Mouse (Mus musculus): ENCODE data around the gene Qpct. TPM values are rescaled to one million over a fixed set of nuclear protein-coding genes. Genes with fewer than 3 reads are reported as not detected.

Qpct gene
- total and polyA plus RNA-seq, 3 experiments, result not detected

- peak; percentile 60 for DNase-seq (ENCODE audit: low read depth, low spot score)
- H3K9ac ChIP-seq (ENCODE audit: control insufficient read depth, low read depth, low read length, poor library complexity, severe bottlenecking), result no peak overlapping the region
- TF ChIP-seq RAD21 (IDR thresholded peaks at IDR 0.05; ENCODE audit: low read depth, low read length), result no peak
- TF ChIP-seq NRF1 (IDR thresholded peaks at IDR 0.05; ENCODE audit: insufficient read depth, low read depth, low read length, poor library complexity, severe bottlenecking), result no peak
- TF ChIP-seq EP300 (IDR thresholded peaks at IDR 0.05; ENCODE audit: low read depth in 1 of 2, low read length in 2 of 2), result peak; percentile 14 to 58; a peak in 2 of 4 replicates
- no peak for TF ChIP-seq ELF1 (IDR thresholded peaks at IDR 0.05; ENCODE audit: low read depth, low read length)
- TF ChIP-seq ZKSCAN1 (IDR thresholded peaks at IDR 0.05; ENCODE audit: low read depth, low read length), result no peak
- TF ChIP-seq SIN3A (IDR thresholded peaks at IDR 0.05; ENCODE audit: low read length), result peak; percentile 28; the same call in 1 of the 2 replicates
- TF ChIP-seq ETS1 (IDR thresholded peaks at IDR 0.05; ENCODE audit: low read depth, low read length), result peak; percentile 44; the same call in 1 of the 2 replicates
- peak; percentile 90 for TF ChIP-seq TBP (IDR thresholded peaks at IDR 0.05; ENCODE audit: low read depth, low read length)
- no peak for TF ChIP-seq ZMIZ1 (IDR thresholded peaks at IDR 0.05; ENCODE audit: low read depth, low read length)
- no peak for TF ChIP-seq MAZ (IDR thresholded peaks at IDR 0.05; ENCODE audit: low read depth, low read length)
- peak; percentile 63 for TF ChIP-seq GATA1 (IDR thresholded peaks at IDR 0.05; ENCODE audit: low read depth, low read length)
- no peak for TF ChIP-seq MAX (IDR thresholded peaks at IDR 0.05; ENCODE audit: low read length)
- no peak for TF ChIP-seq GABPA (IDR thresholded peaks at IDR 0.05; ENCODE audit: low read depth, low read length)
- TF ChIP-seq CHD2 (IDR thresholded peaks at IDR 0.05; ENCODE audit: low read length), result no peak
- peak; percentile 55; the same call in 1 of the 2 replicates for TF ChIP-seq TCF12 (IDR thresholded peaks at IDR 0.05; ENCODE audit: low read depth, low read length)
- peak; percentile 63 for TF ChIP-seq TAL1 (IDR thresholded peaks at IDR 0.05; ENCODE audit: low read length)
- TF ChIP-seq RCOR1 (IDR thresholded peaks at IDR 0.05; ENCODE audit: low read depth, low read length), result peak; percentile 38; the same call in 1 of the 2 replicates
- H3K27ac ChIP-seq (ENCODE audit: control insufficient read depth, low read depth, low read length), result no peak overlapping the region
- H3K36me3 ChIP-seq (ENCODE audit: control insufficient read depth in 1 of 2, insufficient read depth in 2 of 2, low read length in 2 of 2), result peaks cover 0 to 19% of the 10 kb centered on the region in 2 experiments; a peak in 2 of 4 replicates
- no peaks in the 10 kb centered on the region for H3K9me3 ChIP-seq (replicated peaks; ENCODE audit: insufficient read depth, low read length)
- no peaks in the 10 kb centered on the region for H3K27me3 ChIP-seq (ENCODE audit: control insufficient read depth in 1 of 2, insufficient read depth in 2 of 2, low read length in 2 of 2)
- H3K4me1 ChIP-seq (ENCODE audit: control insufficient read depth in 1 of 2, insufficient read depth in 2 of 2, low read length in 2 of 2), result peaks cover 8 to 21% of the 10 kb centered on the region in 2 experiments
- no peaks in the 10 kb centered on the region; the same call in 1 of the 2 replicates for H3K79me2 ChIP-seq (ENCODE audit: control insufficient read depth, insufficient read depth, low read length, poor library complexity)
- no peak overlapping the region for H3K4me3 ChIP-seq (ENCODE audit: control insufficient read depth in 1 of 2, insufficient read depth in 1 of 2, low read depth in 2 of 2, low read length in 2 of 2)
These were observed 36.6 kb upstream of the Qpct start for GRCm38 (mm10) chr17:79014911-79015685.

DNA sequence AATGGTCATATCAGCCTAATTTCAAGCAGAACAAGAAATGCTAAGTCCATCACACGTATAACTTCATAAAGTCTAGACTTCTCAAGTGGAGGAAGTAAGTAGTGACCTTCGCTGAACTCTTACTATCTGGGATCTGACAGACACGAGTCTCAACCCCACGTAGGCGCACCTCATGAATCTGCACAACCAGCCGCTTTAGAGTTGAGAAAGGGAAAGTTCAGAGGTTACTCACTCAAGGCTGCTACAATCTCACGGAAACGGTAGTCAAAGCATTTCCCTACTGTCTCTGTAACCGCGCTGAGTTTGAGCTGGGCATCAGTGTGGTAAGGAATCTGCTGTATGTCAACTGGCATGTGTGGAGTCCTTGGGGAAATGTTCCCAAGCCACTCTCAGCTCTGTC, 35.9 kb upstream of the Qpct start:
- H3K4me1 ChIP-seq (ENCODE audit: control insufficient read depth in 1 of 2, insufficient read depth in 2 of 2, low read length in 2 of 2), result peaks cover 8 to 21% of the 10 kb centered on the region in 2 experiments
- H3K27ac ChIP-seq (ENCODE audit: control insufficient read depth, low read depth, low read length), result no peak overlapping the region
- H3K4me3 ChIP-seq (ENCODE audit: control insufficient read depth in 1 of 2, insufficient read depth in 1 of 2, low read depth in 2 of 2, low read length in 2 of 2), result no peak overlapping the region
- H3K9ac ChIP-seq (ENCODE audit: control insufficient read depth, low read depth, low read length, poor library complexity, severe bottlenecking), result no peak overlapping the region
- peak; percentile 46 for DNase-seq (ENCODE audit: low read depth, low spot score)
- TF ChIP-seq JUND (IDR thresholded peaks at IDR 0.05; ENCODE audit: low read depth, low read length) (no peak), ZKSCAN1 (IDR thresholded peaks at IDR 0.05; ENCODE audit: low read depth, low read length) (no peak)
- H3K27me3 ChIP-seq (ENCODE audit: control insufficient read depth in 1 of 2, insufficient read depth in 2 of 2, low read length in 2 of 2), result no peaks in the 10 kb centered on the region; a peak in 1 of 4 replicates
- no peaks in the 10 kb centered on the region; the same call in 1 of the 2 replicates for H3K79me2 ChIP-seq (ENCODE audit: control insufficient read depth, insufficient read depth, low read length, poor library complexity)
- no peaks in the 10 kb centered on the region for H3K9me3 ChIP-seq (replicated peaks; ENCODE audit: insufficient read depth, low read length)
- H3K36me3 ChIP-seq (ENCODE audit: control insufficient read depth in 1 of 2, insufficient read depth in 2 of 2, low read length in 2 of 2), result peaks cover 0 to 19% of the 10 kb centered on the region in 2 experiments; a peak in 2 of 4 replicates
